Mouse (Mus musculus): ENCODE data around the gene Spdye4a.
A peak's percentile ranks its signal among the peaks of the same experiment; 100 is the strongest.
"Not testable (repeated sequence)": the region's sequence is repeated elsewhere in the genome, so short reads cannot be mapped to it uniquely, and the experiment has no call there.

Spdye4a gene

DNA sequence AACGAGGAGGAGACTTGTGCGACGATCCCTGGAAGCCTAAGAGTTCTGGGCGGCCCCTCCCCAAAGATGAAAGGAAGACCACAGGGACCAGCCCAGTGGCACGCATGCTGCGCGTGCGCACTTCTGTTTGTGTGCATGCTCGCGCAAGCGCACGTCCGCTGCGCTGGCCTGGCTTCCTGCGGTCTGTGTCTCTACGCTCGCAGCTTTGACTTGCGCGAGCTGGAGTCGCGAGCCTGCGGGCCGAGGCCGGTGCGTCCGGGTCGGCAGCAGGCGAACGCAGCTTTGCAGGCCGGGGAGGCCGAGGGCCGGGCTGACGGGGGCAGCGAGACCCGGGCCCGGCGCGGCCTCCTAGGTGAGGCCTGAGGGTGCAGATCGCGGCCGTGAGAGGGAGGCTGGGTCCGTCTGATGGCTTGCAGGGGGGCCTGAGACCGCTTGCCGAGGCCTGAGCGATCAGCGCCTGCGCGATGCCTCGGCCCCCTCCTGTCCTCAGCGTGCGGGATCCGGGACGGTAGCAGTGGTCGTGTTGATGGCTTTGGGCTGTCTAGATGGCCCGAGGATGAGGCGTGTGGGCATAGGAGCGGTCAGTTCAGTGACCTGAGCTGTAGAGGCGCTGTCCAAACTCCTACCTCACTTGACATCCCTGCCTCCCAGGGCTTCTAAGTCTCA, 8.5 kb upstream of the Spdye4a start, which contains the start of gene Zfp12:
Zfp12 (plus strand) TSS at position 136 of the 666 bp plus-strand sequence.
- DNase-seq (ENCODE audit: extremely low spot score, low read depth, low spot score) = peak; percentile 96

DNA sequence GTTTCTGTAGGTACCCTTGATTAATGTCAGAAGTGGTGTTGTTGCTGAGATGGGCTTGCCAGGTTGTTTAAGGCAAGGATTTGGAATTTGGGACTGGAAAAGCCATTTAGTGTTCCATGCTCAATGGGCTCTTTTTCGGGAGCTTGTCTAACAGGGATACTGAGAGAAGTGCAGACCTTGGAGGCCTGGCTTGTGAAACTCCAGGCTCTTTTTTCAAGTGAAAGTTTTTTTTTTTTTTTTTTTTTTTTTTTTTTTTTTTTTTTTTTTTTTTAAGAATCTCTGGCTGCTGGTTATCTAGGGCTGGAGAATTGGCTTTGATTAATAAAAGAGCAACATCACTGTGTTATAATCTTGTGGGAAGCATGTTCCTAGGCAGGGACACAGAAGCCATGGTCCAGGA, 4.4 kb downstream of the Spdye4a start:
- no peak for DNase-seq (ENCODE audit: extremely low spot score, low read depth, low spot score)

GRCm38 (mm10) chr5:143220996-143221395, 5.7 kb downstream of the Spdye4a start:
- DNase-seq (ENCODE audit: extremely low spot score, low read depth, low spot score) = no peak

GRCm38 (mm10) chr5:143213832-143214231, 12.9 kb downstream of the Spdye4a start:
- no peak for DNase-seq (ENCODE audit: extremely low spot score, low read depth, low spot score)

DNA sequence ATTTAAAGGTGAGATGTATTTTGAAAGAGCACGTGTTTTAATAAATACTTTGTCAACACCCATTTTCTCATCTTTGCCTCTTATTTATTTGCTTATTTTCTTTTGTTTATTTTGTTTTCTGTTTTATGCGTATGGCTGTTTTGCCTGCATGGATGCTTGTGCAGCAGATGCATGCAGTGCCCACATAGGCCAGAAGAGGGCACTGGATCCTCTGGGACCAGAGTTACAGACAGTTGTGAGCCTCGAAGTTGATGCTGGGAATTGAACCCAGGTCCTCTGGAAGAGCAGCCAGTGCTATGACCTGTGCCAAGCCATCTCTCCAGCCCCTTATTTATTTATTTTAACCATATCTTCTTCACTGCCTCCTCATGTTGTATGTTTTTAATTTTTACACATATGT, 21.7 kb downstream of the Spdye4a start:
- no peak for DNase-seq (ENCODE audit: extremely low spot score, low read depth, low spot score)

DNA sequence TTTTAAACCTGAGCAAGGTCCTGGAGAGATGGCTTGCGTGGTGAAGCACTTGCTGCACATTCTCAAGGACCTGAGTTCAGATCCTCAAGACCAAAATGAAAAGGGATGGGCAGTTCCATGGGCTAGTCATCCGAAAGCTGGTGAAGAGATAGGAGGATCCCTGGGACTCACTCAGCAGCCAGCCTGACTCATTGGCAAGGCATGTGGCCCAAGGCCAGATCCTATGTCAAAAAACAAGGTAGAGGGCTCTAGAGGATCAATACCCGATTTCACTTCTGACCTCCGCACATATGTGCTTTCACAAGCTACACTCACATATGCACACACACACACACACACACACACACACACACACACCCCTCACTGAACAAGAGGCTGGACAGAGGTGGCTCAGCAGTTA, 30.2 kb downstream of the Spdye4a start:
- no peak for DNase-seq (ENCODE audit: extremely low spot score, low read depth, low spot score)

DNA sequence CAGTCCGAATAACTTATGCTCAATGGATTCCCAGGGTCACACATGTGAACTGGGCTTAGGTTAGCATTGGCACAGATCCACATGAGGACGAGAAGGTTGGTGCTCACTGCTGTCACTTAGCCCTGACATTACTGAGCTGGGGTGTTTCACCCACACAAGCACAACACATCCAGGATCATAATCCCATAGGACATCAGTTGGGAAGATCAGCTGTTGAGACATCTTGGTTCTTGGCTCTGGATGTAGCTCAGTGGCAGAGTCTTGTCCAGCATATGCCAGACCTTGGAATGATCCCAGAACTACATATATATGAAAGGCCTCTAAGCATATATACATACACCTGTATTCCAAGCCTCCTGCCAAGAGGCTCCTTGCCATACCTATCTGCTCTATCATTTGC, 31.5 kb downstream of the Spdye4a start:
- no peak for DNase-seq (ENCODE audit: extremely low spot score, low read depth, low spot score)

GRCm38 (mm10) chr5:143194747-143195146, 31.9 kb downstream of the Spdye4a start:
- DNase-seq (ENCODE audit: extremely low spot score, low read depth, low spot score) = not testable (repeated sequence)

DNA sequence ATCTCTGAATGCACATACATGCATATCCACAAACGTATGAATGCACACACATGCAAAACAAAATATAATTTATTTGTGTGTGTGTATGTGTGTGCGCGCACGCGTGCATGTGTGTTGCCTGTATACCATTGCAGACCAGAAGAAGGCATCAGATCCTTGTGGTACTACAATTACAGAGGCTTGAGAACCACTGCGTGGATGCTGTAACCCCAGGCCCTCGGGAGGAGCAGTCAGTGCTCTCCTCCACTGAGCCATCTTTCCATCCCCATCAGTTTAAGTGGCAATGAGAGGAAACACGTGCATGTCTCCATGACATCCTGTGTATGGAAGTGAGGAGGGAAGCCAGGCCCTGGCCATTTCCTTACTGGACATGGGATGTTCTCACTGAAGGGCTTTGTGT, 33.9 kb downstream of the Spdye4a start:
- DNase-seq (ENCODE audit: extremely low spot score, low read depth, low spot score) = no peak

- DNase-seq (ENCODE audit: extremely low spot score, low read depth, low spot score) = not testable (repeated sequence)
These were observed 38.7 kb downstream of the Spdye4a start for GRCm38 (mm10) chr5:143188014-143188413.

DNA sequence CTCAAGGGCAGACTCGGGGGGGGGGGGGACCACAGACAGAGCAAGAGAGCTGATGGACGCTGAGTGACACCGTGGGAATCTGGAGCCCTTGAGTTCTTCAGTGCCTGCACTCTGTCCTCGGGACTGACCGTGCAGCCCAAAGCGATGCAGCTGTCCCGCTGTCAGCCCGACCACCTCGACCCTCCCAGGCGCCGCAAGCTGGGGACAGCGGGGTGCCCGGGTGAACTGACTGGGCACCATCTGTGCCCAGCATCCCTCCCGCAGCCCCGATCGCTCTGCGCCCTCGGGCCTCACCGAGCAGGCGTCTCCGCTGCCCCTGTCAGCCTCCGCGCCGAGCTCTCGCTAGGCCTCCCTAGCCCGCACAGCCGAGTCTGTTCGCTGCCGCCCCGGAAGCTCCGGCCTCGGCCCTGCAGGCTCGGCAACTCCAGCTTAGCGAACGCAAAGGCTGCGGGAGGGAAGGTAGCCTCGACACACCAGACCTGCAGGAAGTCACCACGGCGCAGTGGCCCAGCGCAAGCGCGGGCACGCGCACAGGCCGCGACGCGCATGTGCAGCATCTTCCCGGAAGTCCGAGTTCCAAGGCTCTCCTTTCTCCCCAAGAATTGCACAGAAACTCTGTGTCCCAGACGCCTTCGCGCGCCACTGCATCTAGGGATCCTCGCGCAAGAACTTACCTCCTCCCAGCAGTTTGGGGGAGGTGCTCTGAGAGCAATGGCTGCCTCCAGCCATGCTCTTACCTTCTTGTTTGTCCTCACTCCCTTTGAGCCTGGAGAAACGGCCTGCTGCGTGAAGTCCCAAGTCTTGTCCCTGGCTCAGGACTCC, 46.2 kb downstream of the Spdye4a start, which contains the start of the genes Rbak and Spdye4b:
Rbak (minus strand) TSS at position 521 of the 822 bp plus-strand sequence.
Spdye4b (plus strand) TSS at position 763 of the 822 bp plus-strand sequence.
- peak; percentile 93 for DNase-seq (ENCODE audit: extremely low spot score, low read depth, low spot score)

DNA sequence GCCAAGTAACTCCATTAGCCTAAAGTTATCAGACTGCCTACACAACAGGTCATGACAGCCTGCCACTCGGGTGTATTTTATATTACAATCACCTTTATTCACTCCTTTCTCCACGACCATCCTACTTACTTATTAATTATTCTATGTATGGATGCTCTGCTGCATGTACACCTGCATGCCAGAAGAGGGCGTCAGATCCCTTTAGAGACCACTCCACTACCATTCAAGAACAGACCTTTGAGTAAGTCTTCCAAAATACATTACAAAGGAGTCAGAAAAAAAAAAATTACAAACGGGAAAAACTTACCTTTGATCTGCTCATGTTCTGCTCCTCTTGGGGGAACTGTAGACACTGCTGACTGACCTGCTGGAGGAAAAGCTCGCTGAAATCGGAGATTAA, 47.5 kb downstream of the Spdye4a start:
- peak; percentile 5 for DNase-seq (ENCODE audit: extremely low spot score, low read depth, low spot score)

DNA sequence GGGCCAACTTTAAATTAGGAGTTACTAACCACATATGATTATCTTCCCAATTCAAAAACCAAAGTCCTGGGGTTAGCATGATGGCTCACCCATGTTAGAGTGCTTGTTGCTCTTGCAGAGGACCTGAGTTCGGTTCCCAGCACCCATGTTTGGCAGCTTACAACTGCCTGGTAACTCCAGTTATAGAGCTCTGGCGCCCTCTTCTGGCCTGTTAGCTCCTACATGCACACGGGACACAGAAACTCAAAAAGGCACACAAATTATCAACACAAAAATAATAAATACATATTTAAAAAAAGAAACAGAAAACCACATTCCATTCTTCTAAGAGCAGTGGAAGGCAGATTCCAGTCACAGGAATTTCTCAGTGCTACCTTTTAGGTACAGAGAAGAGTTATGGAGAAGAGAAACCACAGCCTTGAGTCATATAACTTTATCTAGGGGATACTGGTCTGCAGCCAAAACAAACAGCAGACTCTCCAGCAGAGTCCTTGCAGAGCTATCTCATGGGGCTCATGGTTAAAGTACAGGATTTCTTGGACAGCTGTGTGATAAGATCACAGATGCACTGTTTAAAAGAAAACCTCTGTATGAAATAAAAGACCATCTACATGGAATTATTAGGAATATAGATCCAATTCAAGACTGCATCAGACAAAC, 49.0 kb downstream of the Spdye4a start:
- no peak for DNase-seq (ENCODE audit: extremely low spot score, low read depth, low spot score)

DNA sequence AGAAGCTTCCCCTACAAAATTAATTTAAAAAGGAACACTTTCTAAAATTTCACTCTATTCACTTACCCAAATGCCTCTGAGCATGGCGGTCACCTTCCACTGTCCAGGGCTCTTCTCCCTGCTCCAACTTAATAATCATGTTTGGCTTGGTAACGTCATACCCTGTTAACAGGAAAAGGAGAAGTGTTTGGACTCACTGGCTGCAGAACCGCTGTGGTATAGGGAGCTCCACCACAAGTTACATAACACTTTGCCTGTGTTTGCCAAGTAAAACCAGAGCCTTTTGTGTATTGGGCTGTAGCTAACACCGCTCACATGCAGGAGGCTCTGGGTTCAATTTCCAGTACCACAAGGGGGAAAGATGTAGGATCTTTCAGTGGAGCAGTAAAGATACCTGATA, 50.7 kb downstream of the Spdye4a start:
- no peak for DNase-seq (ENCODE audit: extremely low spot score, low read depth, low spot score)

All from hindlimb bud, embryonic 11.5 days (tissue).